Mouse (Mus musculus) bone marrow macrophage, adult 2 months (primary cell): ENCODE measurements around the gene Nsrp1.

ENCODE experiments used
- CTCF ChIP-seq: IDR thresholded peaks from 2 replicates; pipeline ENCODE4 v1.5.1; 2012; ENCODE audit warnings: low read depth, mild to moderate bottlenecking, low read length, moderate library complexity
- POLR2A ChIP-seq: IDR thresholded peaks from 2 replicates; pipeline ENCODE4 v1.6.1; 2012; ENCODE audit warnings: mild to moderate bottlenecking, low read depth, low read length, borderline replicate concordance

DNA sequence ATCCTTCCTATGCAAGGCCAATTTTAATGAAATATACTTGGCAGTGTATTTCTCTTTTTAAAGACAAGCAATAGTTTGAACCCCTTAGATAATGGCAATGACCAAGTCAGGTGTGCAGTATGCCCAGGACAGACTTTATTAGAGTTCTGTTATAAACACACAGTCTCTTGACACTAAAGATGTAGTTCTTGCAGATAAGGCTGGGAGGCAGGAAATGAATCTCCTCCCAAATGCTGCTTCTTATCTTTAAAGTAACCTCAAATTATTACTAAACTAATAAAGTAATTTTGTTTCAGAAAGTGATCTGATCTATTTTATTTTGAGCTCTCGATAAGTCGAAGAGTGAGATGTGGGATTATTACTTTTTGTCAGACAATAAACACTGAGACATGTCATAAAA is 14.8 kb downstream of the Nsrp1 start:
- no peak for TF ChIP-seq CTCF
- TF ChIP-seq POLR2A = no peak
